Mouse (Mus musculus) heart, embryonic 12.5 days (tissue): ENCODE data around the gene Ldlrad1. TPM values are rescaled to one million over a fixed set of nuclear protein-coding genes. Genes with fewer than 3 reads are reported as not detected.

ENCODE experiments used
- ATAC-seq: fragments of 200-750 bp; cut with Nextera tagmentation; 2 replicates; pipeline ENCODE4 v1.8.0; 2017; ENCODE audit warnings: moderate TSS enrichment, moderate library complexity; ENCODE audit not compliant: insufficient number of reproducible peaks, low FRiP score
- H3K27ac ChIP-seq: fragments of 300-500 bp; sonication (generic); 2 replicates; pipeline ENCODE4 v1.5.1; 2016; ENCODE audit warnings: mild to moderate bottlenecking, moderate library complexity; ENCODE audit not compliant: poor library complexity, severe bottlenecking
- H3K27me3 ChIP-seq: fragments of 300-500 bp; sonication (generic); replicated peaks from 2 replicates; pipeline ENCODE4 v1.6.1; 2016; ENCODE audit warnings: mild to moderate bottlenecking, moderate library complexity
- H3K36me3 ChIP-seq: fragments of 300-500 bp; sonication (generic); 2 replicates; pipeline ENCODE4 v1.6.1; 2016; ENCODE audit warnings: mild to moderate bottlenecking, moderate library complexity
- H3K4me1 ChIP-seq: fragments of 300-500 bp; sonication (generic); replicated peaks from 2 replicates; pipeline ENCODE4 v1.6.1; 2016; ENCODE audit warnings: mild to moderate bottlenecking
- H3K4me2 ChIP-seq: fragments of 300-500 bp; sonication (generic); 2 replicates; pipeline ENCODE4 v1.6.1; 2016; ENCODE audit warnings: mild to moderate bottlenecking, moderate library complexity
- H3K4me3 ChIP-seq: fragments of 300-500 bp; sonication (generic); 2 replicates; pipeline ENCODE4 v1.5.1; 2016; ENCODE audit warnings: mild to moderate bottlenecking
- H3K9ac ChIP-seq: fragments of 300-500 bp; sonication (generic); 2 replicates; pipeline ENCODE4 v1.6.1; 2016; ENCODE audit warnings: mild to moderate bottlenecking, moderate library complexity
- H3K9me3 ChIP-seq: fragments of 300-500 bp; sonication (generic); replicated peaks from 2 replicates; pipeline ENCODE4 v1.6.1; 2016; ENCODE audit warnings: mild to moderate bottlenecking, moderate library complexity
- WGBS: fragments of 180-500 bp; shearing (Covaris S2); methylation state at CpG from one replicate; pipeline ENCODE4 v1.1.7; 2016; 5-methylcytosine and 5-hydroxymethylcytosine counted together
- polyA plus RNA-seq: library from polyadenylated mRNA; unstranded; fragments of >200 nt; fragmentation: Nextera tagmentation; extraction: Ambion mirVana; gene quantifications from 2 replicates; pipeline ENCODE4 v1.2.1, GENCODE M21; 2016

Gene Ldlrad1
- polyA plus RNA-seq, 1 experiment from 2014 or later: not detected

- H3K4me2 ChIP-seq: no peak overlapping the region
- peaks cover 8% of the 10 kb centered on the region for H3K36me3 ChIP-seq
- ATAC-seq: no peak
- WGBS: 83% methylated on average over 6 of the region's 6 CpGs
- H3K9ac ChIP-seq: no peak overlapping the region
- no peak overlapping the region for H3K27ac ChIP-seq
- peaks cover 29% of the 10 kb centered on the region for H3K4me1 ChIP-seq
- no peaks in the 10 kb centered on the region for H3K27me3 ChIP-seq
- H3K9me3 ChIP-seq: no peaks in the 10 kb centered on the region
- no peak overlapping the region for H3K4me3 ChIP-seq
These were observed 27.1 kb upstream of the Ldlrad1 start for GRCm38 (mm10) chr4:107181866-107182265.

DNA sequence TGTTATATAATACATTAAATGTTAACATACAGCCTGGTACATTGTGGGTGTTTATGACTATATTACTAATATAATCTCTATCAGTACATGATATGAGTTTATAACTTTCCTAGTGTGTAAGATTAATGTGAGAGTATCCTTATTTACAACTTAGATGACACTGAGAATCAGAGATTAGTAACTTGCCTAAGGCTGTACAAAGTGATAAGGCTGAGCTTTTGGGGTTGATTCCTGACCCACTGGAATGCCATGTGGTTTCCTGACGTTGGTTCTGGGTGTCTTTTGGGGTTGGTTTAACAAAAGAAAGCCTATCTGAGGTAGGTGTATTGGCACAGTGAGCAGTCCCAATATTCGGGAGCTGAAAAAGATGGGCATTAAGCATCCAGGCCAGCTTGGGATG lies 26.2 kb upstream of the Ldlrad1 start:
- Histone ChIP-seq H3K36me3 (peaks cover 16% of the 10 kb centered on the region), H3K9me3 (no peaks in the 10 kb centered on the region), H3K9ac (no peak overlapping the region), H3K4me2 (no peak overlapping the region), H3K4me3 (no peak overlapping the region), H3K27me3 (no peaks in the 10 kb centered on the region), H3K4me1 (peaks cover 22% of the 10 kb centered on the region), H3K27ac (no peak overlapping the region)
- WGBS: 59% methylated on average over 2 of the region's 2 CpGs
- ATAC-seq: no peak

- Histone ChIP-seq H3K4me2 (no peak overlapping the region), H3K4me1 (peaks cover 22% of the 10 kb centered on the region), H3K9me3 (no peaks in the 10 kb centered on the region), H3K36me3 (peaks cover 20% of the 10 kb centered on the region), H3K9ac (no peak overlapping the region), H3K27me3 (no peaks in the 10 kb centered on the region), H3K4me3 (no peak overlapping the region), H3K27ac (no peak overlapping the region)
- 86% methylated on average over 4 of the region's 4 CpGs for WGBS
- ATAC-seq: no peak
These were observed 25.8 kb upstream of the Ldlrad1 start for GRCm38 (mm10) chr4:107183203-107183602.

DNA sequence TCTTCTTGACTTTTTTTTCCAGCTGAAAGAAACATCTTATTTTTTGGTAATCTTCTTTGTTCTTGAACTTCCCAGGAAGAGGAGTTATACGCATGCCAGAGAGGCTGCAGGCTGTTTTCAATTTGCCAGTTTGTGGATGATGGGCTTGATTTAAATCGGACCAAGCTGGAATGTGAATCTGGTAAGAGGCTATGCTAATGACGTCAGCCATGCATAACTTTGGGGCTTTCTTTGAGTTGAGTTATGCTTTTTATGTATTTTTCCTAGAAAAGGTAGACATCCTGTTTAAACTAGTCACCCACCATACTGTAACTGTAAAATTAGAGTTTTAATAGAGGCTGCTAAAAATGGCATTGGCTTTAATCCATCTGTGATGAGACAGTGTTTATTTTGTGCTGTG lies 23.3 kb upstream of the Ldlrad1 start:
- no peak for ATAC-seq
- Histone ChIP-seq H3K4me3 (no peak overlapping the region), H3K4me2 (no peak overlapping the region), H3K27me3 (no peaks in the 10 kb centered on the region), H3K36me3 (peaks cover 43% of the 10 kb centered on the region), H3K4me1 (peaks cover 13% of the 10 kb centered on the region), H3K9ac (no peak overlapping the region), H3K27ac (no peak overlapping the region), H3K9me3 (no peaks in the 10 kb centered on the region)
- WGBS: 78% methylated on average over 3 of the region's 3 CpGs

DNA sequence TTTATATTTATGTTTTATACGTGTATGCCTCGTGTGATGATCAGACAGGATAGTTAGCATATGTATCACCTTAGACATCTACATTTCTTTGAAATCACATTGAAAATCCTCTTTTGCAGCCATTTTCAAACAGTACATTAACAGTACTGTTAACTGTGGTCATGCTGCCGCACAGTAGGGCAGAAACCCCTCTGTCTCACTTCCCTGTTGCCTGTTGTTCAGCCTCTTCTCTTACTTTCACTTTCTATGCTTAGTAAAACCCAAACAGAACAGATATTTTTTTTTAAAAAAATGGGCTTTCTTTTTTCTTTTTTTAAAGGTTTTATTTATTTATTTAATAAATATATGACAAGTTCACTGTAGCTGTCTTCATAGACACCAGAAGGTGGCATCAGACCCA lies 15.1 kb upstream of the Ldlrad1 start:
- 95% methylated on average over 3 of the region's 3 CpGs for whole genome bisulfite sequencing
- Histone ChIP-seq H3K4me3 (no peak overlapping the region), H3K4me2 (no peak overlapping the region), H3K4me1 (no peaks in the 10 kb centered on the region), H3K27me3 (no peaks in the 10 kb centered on the region), H3K9ac (no peak overlapping the region), H3K36me3 (peaks cover 76% of the 10 kb centered on the region), H3K27ac (no peak overlapping the region), H3K9me3 (no peaks in the 10 kb centered on the region)
- no peak for ATAC-seq

DNA sequence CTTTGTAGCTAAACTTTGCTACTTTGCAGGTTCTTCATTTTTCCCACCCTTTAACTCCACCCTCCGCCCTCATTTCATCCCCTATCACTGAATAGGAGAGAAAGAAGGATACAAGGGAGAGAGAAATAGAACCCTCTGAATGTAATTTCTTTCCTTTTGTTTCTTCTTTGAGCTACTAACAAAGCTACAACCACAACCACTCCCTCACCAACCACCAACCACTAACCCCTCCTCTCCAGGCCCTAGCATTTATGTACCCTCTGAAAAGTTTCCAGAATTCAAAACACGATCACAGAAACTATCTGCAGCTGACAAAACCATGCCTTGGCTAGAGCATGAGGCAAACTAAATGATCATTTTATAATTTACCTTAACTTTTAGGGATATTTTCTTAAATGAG lies 12.5 kb upstream of the Ldlrad1 start:
- 92% methylated on average over 2 of the region's 2 CpGs for WGBS
- no peaks in the 10 kb centered on the region for H3K4me1 ChIP-seq
- H3K4me3 ChIP-seq: no peak overlapping the region
- H3K9ac ChIP-seq: no peak overlapping the region
- no peaks in the 10 kb centered on the region for H3K27me3 ChIP-seq
- H3K36me3 ChIP-seq: peaks cover 80% of the 10 kb centered on the region
- no peak for ATAC-seq
- H3K4me2 ChIP-seq: no peak overlapping the region
- no peak overlapping the region for H3K27ac ChIP-seq
- no peaks in the 10 kb centered on the region for H3K9me3 ChIP-seq

DNA sequence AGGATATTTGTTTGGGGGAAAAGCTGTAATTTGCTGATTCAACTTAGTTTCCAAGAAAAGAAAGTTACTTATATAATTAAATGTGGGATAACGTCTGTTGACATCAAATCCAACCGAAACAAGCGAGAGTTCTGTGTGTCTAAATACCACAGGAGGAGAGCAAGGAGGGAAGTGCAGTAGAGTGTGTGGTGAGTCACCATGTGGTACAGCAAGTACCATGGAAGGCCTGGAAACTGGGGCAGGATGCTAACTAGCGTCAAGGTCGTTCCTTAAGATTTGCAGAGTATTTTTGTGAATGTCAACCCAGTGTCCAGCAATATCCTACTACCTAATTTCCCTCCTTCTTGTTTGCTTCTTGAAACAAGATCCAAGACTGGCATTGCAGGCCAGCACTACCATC lies 10.9 kb upstream of the Ldlrad1 start:
- Histone ChIP-seq H3K9me3 (no peaks in the 10 kb centered on the region), H3K27ac (no peak overlapping the region), H3K4me3 (no peak overlapping the region), H3K4me1 (no peaks in the 10 kb centered on the region), H3K4me2 (no peak overlapping the region), H3K9ac (no peak overlapping the region), H3K36me3 (peaks cover 88% of the 10 kb centered on the region), H3K27me3 (no peaks in the 10 kb centered on the region)
- ATAC-seq: no peak
- 94% methylated on average over 5 of the region's 5 CpGs for whole genome bisulfite sequencing

GRCm38 (mm10) chr4:107201779-107202178 lies 7.2 kb upstream of the Ldlrad1 start:
- Histone ChIP-seq H3K27ac (no peak overlapping the region), H3K9me3 (no peaks in the 10 kb centered on the region), H3K4me2 (no peak overlapping the region), H3K4me1 (no peaks in the 10 kb centered on the region), H3K27me3 (no peaks in the 10 kb centered on the region), H3K4me3 (no peak overlapping the region), H3K36me3 (peaks cover 88% of the 10 kb centered on the region), H3K9ac (no peak overlapping the region)
- no peak for ATAC-seq
- WGBS: 95% methylated on average over 3 of the region's 3 CpGs

GRCm38 (mm10) chr4:107203001-107203400 lies 6.0 kb upstream of the Ldlrad1 start:
- Histone ChIP-seq H3K4me1 (no peaks in the 10 kb centered on the region), H3K4me2 (no peak overlapping the region), H3K27me3 (no peaks in the 10 kb centered on the region), H3K4me3 (no peak overlapping the region), H3K9me3 (no peaks in the 10 kb centered on the region), H3K36me3 (peaks cover 85% of the 10 kb centered on the region), H3K27ac (no peak overlapping the region), H3K9ac (no peak overlapping the region)
- WGBS: 84% methylated on average over 7 of the region's 7 CpGs
- no peak for ATAC-seq

GRCm38 (mm10) chr4:107207016-107207415 lies 2.0 kb upstream of the Ldlrad1 start:
- no peaks in the 10 kb centered on the region for H3K9me3 ChIP-seq
- no peak overlapping the region for H3K9ac ChIP-seq
- no peak overlapping the region for H3K4me2 ChIP-seq
- no peak overlapping the region for H3K27ac ChIP-seq
- no peak for ATAC-seq
- H3K4me1 ChIP-seq: peaks cover 11% of the 10 kb centered on the region
- no peak overlapping the region for H3K4me3 ChIP-seq
- H3K27me3 ChIP-seq: peaks cover 2% of the 10 kb centered on the region; the same call in 1 of the 2 replicates
- WGBS: 92% methylated on average over 2 of the region's 2 CpGs
- H3K36me3 ChIP-seq: peaks cover 50% of the 10 kb centered on the region

GRCm38 (mm10) chr4:107210483-107211097 lies 1.6 kb downstream of the Ldlrad1 start:
- Histone ChIP-seq H3K4me2 (no peak overlapping the region), H3K27me3 (peaks cover 19% of the 10 kb centered on the region), H3K9me3 (no peaks in the 10 kb centered on the region), H3K4me1 (peaks cover 11% of the 10 kb centered on the region), H3K27ac (no peak overlapping the region), H3K9ac (no peak overlapping the region), H3K4me3 (no peak overlapping the region), H3K36me3 (peaks cover 15% of the 10 kb centered on the region)
- WGBS: 74% methylated on average over 5 of the region's 5 CpGs
- 0 out of 2 replicates have a peak, but pooled peaks have one; percentile 24 for ATAC-seq

- peaks cover 28% of the 10 kb centered on the region for H3K27me3 ChIP-seq
- ATAC-seq: no peak
These were observed 2.5 kb downstream of the Ldlrad1 start for GRCm38 (mm10) chr4:107211465-107211864.

More at GRCm38 (mm10) chr4:107211465-107211864, 2.5 kb downstream of the Ldlrad1 start:
- 62% methylated on average over 4 of the region's 4 CpGs for WGBS
- peaks cover 11% of the 10 kb centered on the region for H3K4me1 ChIP-seq
- peaks cover 9% of the 10 kb centered on the region for H3K36me3 ChIP-seq
- no peak overlapping the region for H3K9ac ChIP-seq
- no peak overlapping the region for H3K4me3 ChIP-seq
- H3K9me3 ChIP-seq: no peaks in the 10 kb centered on the region
- H3K4me2 ChIP-seq: no peak overlapping the region
- H3K27ac ChIP-seq: no peak overlapping the region
